ENCODE assay signal across 10 mouse cellular contexts in the genomic region with DNA sequence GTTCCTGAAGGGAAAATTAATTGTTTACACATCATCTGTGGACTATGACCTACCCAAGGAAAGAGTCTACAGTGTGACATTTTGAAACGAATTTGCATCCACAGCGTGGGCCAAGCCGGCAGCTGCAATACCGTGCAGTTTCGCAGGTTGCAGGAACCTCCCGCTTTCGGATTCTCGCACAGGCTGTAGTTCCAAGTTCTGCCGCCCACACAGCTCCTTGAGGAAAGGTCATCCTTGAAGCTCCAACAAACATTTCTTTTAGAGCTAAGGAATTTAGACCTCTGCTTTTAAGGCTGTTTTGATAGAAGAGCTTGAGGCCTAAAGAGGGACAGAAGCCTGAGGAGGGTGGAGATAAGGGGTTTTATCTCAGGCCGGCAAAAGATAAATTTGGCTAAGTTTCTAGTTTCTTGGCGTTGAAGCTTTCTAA.
DNase-seq lines count a peak whose midpoint lies in the region; ATAC-seq and TF ChIP-seq lines count a peak whose summit lies in the region.
"Had no signal": no experiment of that assay in that cellular context is flagged by ENCODE, and none has a peak within 500 bp of the region (broad histone marks: within the 10 kb centered on the region; RNA-seq: fewer than 3 reads in every experiment).

No protein-coding gene starts in this region.

- no peak overlapping the region for H3K4me2 ChIP-seq in liver, embryonic 14.5 days (ENCODE audit: low read depth)

- H3K36me3 ChIP-seq in liver, embryonic 14.5 days (replicated peaks; ENCODE audit: control insufficient read depth, insufficient read depth, low read depth): no peaks in the 10 kb centered on the region

- H3K4me3 ChIP-seq in gastrocnemius, adult 2 months: no peak overlapping the region
- H3K4me3 ChIP-seq in liver, embryonic 14.5 days (ENCODE audit: insufficient read depth in 1 of 2, low read depth in 2 of 2, low read length in 2 of 2): no peak overlapping the region
- H3K4me3 ChIP-seq: heart, adult 2 months had no signal

- H3K9ac ChIP-seq in liver, embryonic 14.5 days (replicated peaks): no peak overlapping the region

- no peak for TF ChIP-seq CTCF in gastrocnemius, adult 2 months (IDR thresholded peaks at IDR 0.05)
- TF ChIP-seq CTCF in liver, embryonic 14.5 days (IDR thresholded peaks at IDR 0.05; ENCODE audit: low read depth): no peak

- TF ChIP-seq EP300 in liver, embryonic 14.5 days (IDR thresholded peaks at IDR 0.05; ENCODE audit: low read depth): no peak

- peaks cover 0 to 5% of the 10 kb centered on the region in 2 experiments; a peak in 2 of 4 replicates for H3K4me1 ChIP-seq in liver, embryonic 14.5 days (replicated peaks; ENCODE audit: control insufficient read depth in 2 of 2, insufficient read depth in 2 of 2, low read length in 1 of 2)

- peak; percentile 30; the same call in 1 of the 2 replicates for ATAC-seq in liver, embryonic 14.5 days (ENCODE audit: insufficient read depth)
- no peak for ATAC-seq in erythroblast, adult 5-6 weeks (replicated peaks; ENCODE audit: low FRiP score, poor library complexity, severe bottlenecking)

- DNase-seq in gastrocnemius, adult 2 months: no peak
- DNase-seq in gastrocnemius, adult 18-20 months (ENCODE audit: low spot score): no peak
- peak; percentile 81 for DNase-seq in right cerebral cortex, adult 18-20 months
- no peak for DNase-seq in right cerebral cortex, postnatal 4 days
- no peak for DNase-seq in liver, embryonic 14.5 days (ENCODE audit: low read depth in 3 of 3, low spot score in 3 of 3)
- DNase-seq in adipocyte (ENCODE audit: low spot score): no peak
- DNase-seq in cerebellum, adult 9-10 months: no peak
- DNase-seq: adrenal gland, postnatal 14 days had no signal

- 58% methylated on average over 11 of the region's 11 CpGs for WGBS in liver, embryonic 14.5 days (ENCODE audit: insufficient replicate concordance)

- H3K27me3 ChIP-seq in liver, embryonic 14.5 days (ENCODE audit: control insufficient read depth, insufficient read depth, low read length): no peaks in the 10 kb centered on the region

- no peaks in the 10 kb centered on the region for H3K9me3 ChIP-seq in liver, embryonic 14.5 days (ENCODE audit: control insufficient read depth, low read length)

- peak overlapping the region; percentile 41 for H3K27ac ChIP-seq in gastrocnemius, adult 2 months
- no peak overlapping the region for H3K27ac ChIP-seq in liver, embryonic 14.5 days
- H3K27ac ChIP-seq: heart, adult 2 months had no signal

- intact Hi-C loops in gastrocnemius, adult 2 months (cut with DNase I): no loop called here
